Mouse (Mus musculus): ENCODE measurements around the gene Alas2. TPM values are rescaled to one million over a fixed set of nuclear protein-coding genes. Genes with fewer than 3 reads are reported as not detected.

The Alas2 gene
- total RNA-seq (2014; rRNA removed) = 13.1 and 26.7 TPM in 2 replicates
- polyA plus RNA-seq (2015; fragmentation: Nextera tagmentation; extraction: Ambion mirVana) = 7.9 and 9.5 TPM in 2 replicates

- no peak within 1 kb of the TSS for H3K9ac ChIP-seq (replicated peaks; ENCODE audit: low read length)
- H3K4me3 ChIP-seq (ENCODE audit: low read length) = no peak within 1 kb of the TSS
- DNase-seq (ENCODE audit: low spot score) (no peak), ATAC-seq (no peak)
- no peak within 1 kb of the TSS for H3K27ac ChIP-seq
- H3K9me3 ChIP-seq (ENCODE audit: low read length) = no peaks in the 10 kb centered on the region
- H3K4me2 ChIP-seq (ENCODE audit: low read depth, low read length) = no peak within 1 kb of the TSS
- H3K27me3 ChIP-seq (ENCODE audit: insufficient read depth, low read length) = no peaks in the 10 kb centered on the region
- no peaks in the 10 kb centered on the region for H3K4me1 ChIP-seq (ENCODE audit: insufficient read depth, low read length)
- WGBS = 52% methylated on average over 5 of the region's 5 CpGs
- no peaks in the 10 kb centered on the region for H3K36me3 ChIP-seq (ENCODE audit: insufficient read depth, low read length)
- TF ChIP-seq CTCF (IDR thresholded peaks at IDR 0.05; ENCODE audit: low read depth) = no peak
Measured at GRCm38 (mm10) chrX:150547239-150547638, at the start of gene Alas2. Gene Alas2 (plus strand): TSS chrX:150547375.

- Histone ChIP-seq H3K27me3 (ENCODE audit: insufficient read depth, low read length) (no peaks in the 10 kb centered on the region), H3K4me2 (ENCODE audit: low read depth, low read length) (no peak overlapping the region), H3K36me3 (ENCODE audit: insufficient read depth, low read length) (no peaks in the 10 kb centered on the region), H3K9ac (replicated peaks; ENCODE audit: low read length) (no peak overlapping the region), H3K4me1 (ENCODE audit: insufficient read depth, low read length) (no peaks in the 10 kb centered on the region), H3K27ac (peak overlapping the region; percentile 26; the same call in 1 of the 2 replicates), H3K4me3 (ENCODE audit: low read length) (no peak overlapping the region), H3K9me3 (ENCODE audit: low read length) (no peaks in the 10 kb centered on the region)
- ATAC-seq (peak; percentile 84), DNase-seq (ENCODE audit: low spot score) (peak; percentile 36)
- TF ChIP-seq CTCF (IDR thresholded peaks at IDR 0.05; ENCODE audit: low read depth) = no peak
- 75% methylated on average over 6 of the region's 6 CpGs for WGBS
Measured at GRCm38 (mm10) chrX:150508696-150509095, 38.5 kb upstream of the Alas2 start.

GRCm38 (mm10) chrX:150510631-150511030, 36.5 kb upstream of the Alas2 start:
- no peak overlapping the region for H3K9ac ChIP-seq (replicated peaks; ENCODE audit: low read length)
- 0 out of 2 replicates have a peak, but pooled peaks have one; percentile 43 for ATAC-seq
- H3K27me3 ChIP-seq (ENCODE audit: insufficient read depth, low read length) = no peaks in the 10 kb centered on the region
- peak; percentile 68 for DNase-seq (ENCODE audit: low spot score)
- no peaks in the 10 kb centered on the region for H3K9me3 ChIP-seq (ENCODE audit: low read length)
- no peak overlapping the region for H3K4me3 ChIP-seq (ENCODE audit: low read length)
- WGBS = 45% methylated on average over 4 of the region's 4 CpGs
- H3K27ac ChIP-seq = no peak overlapping the region
- no peaks in the 10 kb centered on the region for H3K4me1 ChIP-seq (ENCODE audit: insufficient read depth, low read length)
- peak; percentile 69 for TF ChIP-seq CTCF (IDR thresholded peaks at IDR 0.05; ENCODE audit: low read depth)
- no peak overlapping the region for H3K4me2 ChIP-seq (ENCODE audit: low read depth, low read length)
- no peaks in the 10 kb centered on the region for H3K36me3 ChIP-seq (ENCODE audit: insufficient read depth, low read length)

GRCm38 (mm10) chrX:150511274-150511673, 35.9 kb upstream of the Alas2 start:
- no peak overlapping the region; the same call in 1 of the 2 replicates for H3K27ac ChIP-seq
- DNase-seq (ENCODE audit: low spot score) (peak; percentile 1), ATAC-seq (peak; percentile 35; the same call in 1 of the 2 replicates)

GRCm38 (mm10) chrX:150514127-150514526, 33.0 kb upstream of the Alas2 start:
- Histone ChIP-seq H3K9ac (replicated peaks; ENCODE audit: low read length) (no peak overlapping the region), H3K36me3 (ENCODE audit: insufficient read depth, low read length) (no peaks in the 10 kb centered on the region), H3K4me2 (ENCODE audit: low read depth, low read length) (no peak overlapping the region), H3K4me1 (ENCODE audit: insufficient read depth, low read length) (no peaks in the 10 kb centered on the region), H3K27me3 (ENCODE audit: insufficient read depth, low read length) (no peaks in the 10 kb centered on the region), H3K9me3 (ENCODE audit: low read length) (no peaks in the 10 kb centered on the region), H3K27ac (no peak overlapping the region), H3K4me3 (ENCODE audit: low read length) (no peak overlapping the region)
- TF ChIP-seq CTCF (IDR thresholded peaks at IDR 0.05; ENCODE audit: low read depth) = no peak
- 78% methylated on average over 1 of the region's 1 CpGs for WGBS
- DNase-seq (ENCODE audit: low spot score) = peak; percentile 3
- no peak for ATAC-seq

More at GRCm38 (mm10) chrX:150511274-150511673, 35.9 kb upstream of the Alas2 start:
- no peak overlapping the region for H3K9ac ChIP-seq (replicated peaks; ENCODE audit: low read length)
- WGBS = 84% methylated on average over 6 of the region's 6 CpGs
- no peaks in the 10 kb centered on the region for H3K9me3 ChIP-seq (ENCODE audit: low read length)
- TF ChIP-seq CTCF (IDR thresholded peaks at IDR 0.05; ENCODE audit: low read depth) = no peak
- no peaks in the 10 kb centered on the region for H3K4me1 ChIP-seq (ENCODE audit: insufficient read depth, low read length)
- no peaks in the 10 kb centered on the region for H3K36me3 ChIP-seq (ENCODE audit: insufficient read depth, low read length)
- H3K27me3 ChIP-seq (ENCODE audit: insufficient read depth, low read length) = no peaks in the 10 kb centered on the region
- no peak overlapping the region for H3K4me2 ChIP-seq (ENCODE audit: low read depth, low read length)
- H3K4me3 ChIP-seq (ENCODE audit: low read length) = no peak overlapping the region

GRCm38 (mm10) chrX:150516015-150516414, 31.2 kb upstream of the Alas2 start:
- no peak overlapping the region for H3K27ac ChIP-seq
- no peaks in the 10 kb centered on the region for H3K27me3 ChIP-seq (ENCODE audit: insufficient read depth, low read length)
- no peak for TF ChIP-seq CTCF (IDR thresholded peaks at IDR 0.05; ENCODE audit: low read depth)
- H3K4me2 ChIP-seq (ENCODE audit: low read depth, low read length) = no peak overlapping the region
- ATAC-seq (no peak), DNase-seq (ENCODE audit: low spot score) (no peak)
- H3K9me3 ChIP-seq (ENCODE audit: low read length) = no peaks in the 10 kb centered on the region
- no peaks in the 10 kb centered on the region for H3K36me3 ChIP-seq (ENCODE audit: insufficient read depth, low read length)
- H3K9ac ChIP-seq (replicated peaks; ENCODE audit: low read length) = no peak overlapping the region
- H3K4me1 ChIP-seq (ENCODE audit: insufficient read depth, low read length) = no peaks in the 10 kb centered on the region
- H3K4me3 ChIP-seq (ENCODE audit: low read length) = no peak overlapping the region

GRCm38 (mm10) chrX:150516477-150516876, 30.7 kb upstream of the Alas2 start:
- WGBS = 89% methylated on average over 1 of the region's 1 CpGs
- no peak overlapping the region for H3K4me2 ChIP-seq (ENCODE audit: low read depth, low read length)
- H3K27me3 ChIP-seq (ENCODE audit: insufficient read depth, low read length) = no peaks in the 10 kb centered on the region
- no peaks in the 10 kb centered on the region for H3K9me3 ChIP-seq (ENCODE audit: low read length)
- H3K4me3 ChIP-seq (ENCODE audit: low read length) = no peak overlapping the region
- no peak for DNase-seq (ENCODE audit: low spot score)
- no peak overlapping the region for H3K27ac ChIP-seq
- H3K4me1 ChIP-seq (ENCODE audit: insufficient read depth, low read length) = no peaks in the 10 kb centered on the region
- no peak for ATAC-seq
- TF ChIP-seq CTCF (IDR thresholded peaks at IDR 0.05; ENCODE audit: low read depth) = no peak
- H3K9ac ChIP-seq (replicated peaks; ENCODE audit: low read length) = no peak overlapping the region
- H3K36me3 ChIP-seq (ENCODE audit: insufficient read depth, low read length) = no peaks in the 10 kb centered on the region
